In the genomic region with DNA sequence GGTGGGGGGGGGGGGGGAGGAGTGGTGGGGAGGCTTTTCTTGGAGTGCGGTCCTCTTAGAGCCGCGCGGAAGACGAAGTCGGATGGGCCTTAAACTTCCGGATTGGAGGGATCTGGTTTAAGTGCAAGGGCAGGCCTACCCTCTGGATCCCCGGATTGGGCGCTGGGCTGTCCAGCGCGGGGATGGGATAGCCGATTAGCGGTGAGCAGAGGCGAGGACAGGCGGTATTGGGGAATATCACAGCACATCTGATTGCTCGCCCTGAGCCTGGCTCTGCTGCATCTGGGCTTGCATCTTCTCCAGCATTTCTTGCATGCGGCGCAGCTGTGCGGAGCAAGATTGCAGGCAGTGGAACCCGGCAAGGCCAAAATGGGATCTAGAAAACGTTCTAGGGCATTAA, we compare ENCODE assay signal across 8 mouse cellular contexts. TPM values are rescaled to one million over a fixed set of nuclear protein-coding genes. Genes with fewer than 3 reads are reported as not detected.
DNase-seq lines count a peak whose midpoint lies in the region; ATAC-seq and TF ChIP-seq lines count a peak whose summit lies in the region.

No protein-coding gene starts in this region.

- peak overlapping the region; percentile 41 for H3K4me3 ChIP-seq in heart, adult 2 months
- H3K4me3 ChIP-seq in E14TG2a.4 (replicated peaks; ENCODE audit: low read length) = peak overlapping the region; percentile 79
- no peak overlapping the region for H3K4me3 ChIP-seq in liver, postnatal 0 days (ENCODE audit: low read depth, low read length)
- H3K4me3 ChIP-seq in thymus, adult 2 months (ENCODE audit: control insufficient read depth, insufficient read depth, low read length) = no peak overlapping the region

- no peak for DNase-seq in heart, adult 2 months
- no peak for DNase-seq in heart, adult 9 months (ENCODE audit: low spot score in 2 of 2)
- peak; percentile 59 for DNase-seq in gastrocnemius, postnatal 14 days
- no peak for DNase-seq in liver, postnatal 0 days
- DNase-seq in adrenal gland, adult 8-10 months = no peak
- DNase-seq in retina, postnatal 1 day = no peak
- no peak for DNase-seq in thymus, adult 2 months

- no peak for TF ChIP-seq CTCF in heart, adult 2 months (IDR thresholded peaks at IDR 0.05)
- TF ChIP-seq CTCF in E14TG2a.4 (conservative IDR thresholded peaks at IDR 0.05; ENCODE audit: low read length) = no peak
- TF ChIP-seq CTCF in liver, postnatal 0 days (IDR thresholded peaks at IDR 0.05; ENCODE audit: low read depth) = no peak
- no peak for TF ChIP-seq CTCF in thymus, adult 2 months (IDR thresholded peaks at IDR 0.05; ENCODE audit: borderline replicate concordance, control insufficient read depth, extremely low read depth, insufficient read depth, low read length, poor library complexity)

- ATAC-seq in liver, postnatal 0 days = no peak

- no peak for TF ChIP-seq EP300 in heart, adult 2 months (IDR thresholded peaks at IDR 0.05; ENCODE audit: insufficient read depth, low read depth, low read length)
- no peak for TF ChIP-seq EP300 in liver, postnatal 0 days (IDR thresholded peaks at IDR 0.05; ENCODE audit: low read depth)

- peak overlapping the region; percentile 70 for H3K27ac ChIP-seq in heart, adult 2 months
- no peak overlapping the region for H3K27ac ChIP-seq in liver, postnatal 0 days (ENCODE audit: low read depth)
- H3K27ac ChIP-seq in thymus, adult 2 months (ENCODE audit: control insufficient read depth, insufficient read depth, low read length) = no peak overlapping the region

- no peak for TF ChIP-seq POLR2A in heart, adult 2 months (IDR thresholded peaks at IDR 0.05; ENCODE audit: insufficient read depth, low read depth, low read length)
- TF ChIP-seq POLR2A in thymus, adult 2 months (IDR thresholded peaks at IDR 0.05; ENCODE audit: control insufficient read depth, extremely low read depth, insufficient read depth, low read length, poor library complexity) = no peak

- no peaks in the 10 kb centered on the region for H3K27me3 ChIP-seq in heart, adult 2 months (ENCODE audit: control insufficient read depth, insufficient read depth, low read length)
- H3K27me3 ChIP-seq in E14TG2a.4 (ENCODE audit: insufficient read depth, low read length) = no peaks in the 10 kb centered on the region
- H3K27me3 ChIP-seq in liver, postnatal 0 days (ENCODE audit: insufficient read depth, low read length) = no peaks in the 10 kb centered on the region
- H3K27me3 ChIP-seq in thymus, adult 2 months (ENCODE audit: control insufficient read depth, insufficient read depth, low read length) = no peaks in the 10 kb centered on the region

- 58% methylated on average over 21 of the region's 21 CpGs for WGBS in heart, adult 2 months
- WGBS in liver, postnatal 0 days (ENCODE audit: insufficient replicate concordance) = 67% methylated on average over 21 of the region's 21 CpGs
- 93% methylated on average over 21 of the region's 21 CpGs for WGBS in thymus, adult 2 months

- peaks cover 3% of the 10 kb centered on the region for H3K4me1 ChIP-seq in heart, adult 2 months (ENCODE audit: control insufficient read depth, insufficient read depth, low read length)
- H3K4me1 ChIP-seq in E14TG2a.4 (replicated peaks; ENCODE audit: low read depth, low read length) = peaks cover 97% of the 10 kb centered on the region
- peaks cover 49% of the 10 kb centered on the region for H3K4me1 ChIP-seq in liver, postnatal 0 days (ENCODE audit: insufficient read depth)
- H3K4me1 ChIP-seq in thymus, adult 2 months (replicated peaks; ENCODE audit: control insufficient read depth, insufficient read depth, low read length) = peaks cover 64% of the 10 kb centered on the region

- H3K4me2 ChIP-seq in liver, postnatal 0 days (ENCODE audit: low read depth, low read length) = peak overlapping the region; percentile 70; the same call in 1 of the 2 replicates

- intact Hi-C loops in heart, adult 2 months (cut with DNase I) = loop anchor here (2.0 kb wide), 1 partner anchor 14 kb away; no protein-coding TSS in a partner anchor
- intact Hi-C loops in gastrocnemius, postnatal 14 days (cut with DNase I; ENCODE audit: low total_unique reads) = no loop called here

- no peaks in the 10 kb centered on the region for H3K79me2 ChIP-seq in heart, adult 2 months (replicated peaks; ENCODE audit: control insufficient read depth, insufficient read depth, low read length)

- no peaks in the 10 kb centered on the region for H3K36me3 ChIP-seq in heart, adult 2 months (ENCODE audit: control insufficient read depth, insufficient read depth, low read length)
- H3K36me3 ChIP-seq in E14TG2a.4 (ENCODE audit: insufficient read depth, low read length) = peaks cover 37% of the 10 kb centered on the region
- peaks cover 9% of the 10 kb centered on the region; the same call in 1 of the 2 replicates for H3K36me3 ChIP-seq in liver, postnatal 0 days (replicated peaks; ENCODE audit: insufficient read depth, low read length)
- H3K36me3 ChIP-seq in thymus, adult 2 months (ENCODE audit: control insufficient read depth, insufficient read depth, low read length) = peaks cover 14% of the 10 kb centered on the region

- H3K9me3 ChIP-seq in E14TG2a.4 (ENCODE audit: low read length) = no peaks in the 10 kb centered on the region
- H3K9me3 ChIP-seq in liver, postnatal 0 days (ENCODE audit: low read length) = no peaks in the 10 kb centered on the region

- peak overlapping the region; percentile 42; the same call in 1 of the 2 replicates for H3K9ac ChIP-seq in heart, adult 2 months (ENCODE audit: low read depth, low read length)
- H3K9ac ChIP-seq in liver, postnatal 0 days (replicated peaks) = no peak overlapping the region; the same call in 1 of the 2 replicates

RNA-seq across cellular contexts. Expression of a gene that starts 5.8 kb away (rescaled TPM):
- total RNA-seq in heart, adult 2 months (2021) = 1 to 10 TPM; 3.5 TPM
- polyA plus RNA-seq in heart, adult 2 months (2012; rRNA removed) = 0.74 and 1.1 TPM in 2 replicates
- over 10,000 TPM; 57,620 to 58,231 TPM for total RNA-seq in gastrocnemius, postnatal 14 days (2021)
- polyA plus RNA-seq in liver, postnatal 0 days (2015; fragmentation: Nextera tagmentation; extraction: Ambion mirVana) = 19.7 and 94.3 TPM in 2 replicates
- 1 to 10 TPM; 2.8 to 6.2 (median 3.7) TPM for total RNA-seq in adrenal gland, adult 8-10 months (2022)
- 10.7 and 12.3 TPM in 2 replicates for polyA plus RNA-seq in thymus, adult 2 months (2012; rRNA removed)

RNA-seq across cellular contexts. Expression of a gene that starts 6.3 kb away (rescaled TPM):
- 10 to 100 TPM; 20.5 to 22.0 TPM for total RNA-seq in heart, adult 2 months (2021)
- 13.6 and 17.4 TPM in 2 replicates for polyA plus RNA-seq in heart, adult 2 months (2012; rRNA removed)
- total RNA-seq in gastrocnemius, postnatal 14 days (2021) = 10 to 100 TPM; 32.1 to 32.9 TPM
- polyA plus RNA-seq in liver, postnatal 0 days (2015; fragmentation: Nextera tagmentation; extraction: Ambion mirVana) = 8.3 and 8.6 TPM in 2 replicates
- 10 to 100 TPM; 47.9 to 63.7 (median 57.0) TPM for total RNA-seq in adrenal gland, adult 8-10 months (2022)
- polyA plus RNA-seq in thymus, adult 2 months (2012; rRNA removed) = 70.3 and 81.3 TPM in 2 replicates

RNA-seq across cellular contexts. Expression of a gene that starts 18.3 kb away (rescaled TPM):
- 1 to 10 TPM; 6.0 to 6.3 TPM for total RNA-seq in heart, adult 2 months (2021)
- 5.0 and 6.5 TPM in 2 replicates for polyA plus RNA-seq in heart, adult 2 months (2012; rRNA removed)
- 1 to 10 TPM; 4.2 to 5.4 TPM for total RNA-seq in gastrocnemius, postnatal 14 days (2021)
- polyA plus RNA-seq in liver, postnatal 0 days (2015; fragmentation: Nextera tagmentation; extraction: Ambion mirVana) = 4.0 and 5.3 TPM in 2 replicates
- total RNA-seq in adrenal gland, adult 8-10 months (2022) = 10 to 100 TPM; 11.6 to 19.5 (median 15.0) TPM
- polyA plus RNA-seq in thymus, adult 2 months (2012; rRNA removed) = 30.4 and 31.6 TPM in 2 replicates

RNA-seq across cellular contexts. Expression of a gene that starts 18.4 kb away (rescaled TPM):
- total RNA-seq in heart, adult 2 months (2021) = 1 to 10 TPM; 2.5 to 4.7 TPM
- 6.2 and 13.0 TPM in 2 replicates for polyA plus RNA-seq in heart, adult 2 months (2012; rRNA removed)
- total RNA-seq in gastrocnemius, postnatal 14 days (2021) = 1 to 10 TPM; 4.2 to 5.0 TPM
- polyA plus RNA-seq in liver, postnatal 0 days (2015; fragmentation: Nextera tagmentation; extraction: Ambion mirVana) = 16.7 and 17.3 TPM in 2 replicates
- total RNA-seq in adrenal gland, adult 8-10 months (2022) = 10 to 100 TPM in 2 of 4 experiments, 1 to 10 TPM in 2; 9.1 to 11.2 (median 10.3) TPM
- polyA plus RNA-seq in thymus, adult 2 months (2012; rRNA removed) = 1,045 and 1,102 TPM in 2 replicates

RNA-seq across cellular contexts. Expression of a gene that starts 18.7 kb away (rescaled TPM):
- total RNA-seq in heart, adult 2 months (2021) = 10 to 100 TPM; 33.4 to 35.2 TPM
- 18.2 and 26.9 TPM in 2 replicates for polyA plus RNA-seq in heart, adult 2 months (2012; rRNA removed)
- total RNA-seq in gastrocnemius, postnatal 14 days (2021) = 10 to 100 TPM; 30.0 to 32.0 TPM
- polyA plus RNA-seq in liver, postnatal 0 days (2015; fragmentation: Nextera tagmentation; extraction: Ambion mirVana) = 11.5 and 14.0 TPM in 2 replicates
- total RNA-seq in adrenal gland, adult 8-10 months (2022) = 10 to 100 TPM; 61.9 to 89.2 (median 70.0) TPM
- polyA plus RNA-seq in thymus, adult 2 months (2012; rRNA removed) = 63.4 and 67.2 TPM in 2 replicates

Comparison
In these comparisons a context has a peak if more than half of its experiments do, and no peak if none do; other contexts are left out.
1. H3K4me3 ChIP-seq: peak in heart, adult 2 months (single experiment) and E14TG2a.4 (single experiment); none in liver, postnatal 0 days (single experiment) and thymus, adult 2 months (single experiment).
2. RNA of a gene that starts 5.8 kb away (total RNA-seq): 57,620 to 58,231 TPM in gastrocnemius, postnatal 14 days; 2.8 to 6.2 TPM in adrenal gland, adult 8-10 months and 3.5 TPM in heart, adult 2 months; every median in the first group is over 1,000 times any median in the second.